Comparison of ENCODE assay signal across 8 mouse cellular contexts in genomic region chr16:91728123-91729065, GRCm38 (mm10). TPM values are rescaled to one million over a fixed set of nuclear protein-coding genes. Genes with fewer than 3 reads are reported as not detected.
DNase-seq lines count a peak whose midpoint lies in the region; ATAC-seq and TF ChIP-seq lines count a peak whose summit lies in the region.

Gene Cryzl1 (minus strand): TSS chr16:91728975.

- H3K27me3 ChIP-seq in hindbrain, postnatal 0 days (ENCODE audit: insufficient read depth, low read length): no peaks in the 10 kb centered on the region

- peaks cover 3% of the 10 kb centered on the region; the same call in 1 of the 2 replicates for H3K4me1 ChIP-seq in hindbrain, postnatal 0 days (ENCODE audit: insufficient read depth, low read length)

- peak within 1 kb of the TSS; percentile 82 for H3K4me3 ChIP-seq in gastrocnemius, adult 2 months
- peak within 1 kb of the TSS; percentile 71 for H3K4me3 ChIP-seq in hindbrain, postnatal 0 days (ENCODE audit: low read length)
- H3K4me3 ChIP-seq in left cerebral cortex, adult 2 months: peak within 1 kb of the TSS; percentile 64

- H3K36me3 ChIP-seq in hindbrain, postnatal 0 days (ENCODE audit: insufficient read depth, low read length): no peaks in the 10 kb centered on the region

- WGBS in hindbrain, postnatal 0 days: under 1% methylated on average over 46 of the region's 46 CpGs

- intact Hi-C loops in gastrocnemius, adult 2 months (cut with DNase I): loop anchor here (5.0 kb wide), 2 partner anchors 81 to 154 kb away; partner anchors contain the start of genes Gart and Son
- intact Hi-C loops in left cerebral cortex, adult 2 months (cut with DNase I): loop anchor here (2.0 to 10.0 kb wide), 3 partner anchors 188 to 576 kb away; partner anchors contain the start of gene Smim11

- ATAC-seq in common myeloid progenitor, adult 5-6 weeks (replicated peaks; ENCODE audit: low read depth, poor library complexity, severe bottlenecking): peak; percentile 85
- ATAC-seq in hindbrain, postnatal 0 days: peak; percentile 94
- ATAC-seq in megakaryocyte, adult 5-6 weeks (ENCODE audit: poor library complexity, severe bottlenecking): peak; percentile 82

- TF ChIP-seq CTCF in gastrocnemius, adult 2 months (IDR thresholded peaks at IDR 0.05): no peak
- TF ChIP-seq CTCF in hindbrain, postnatal 0 days (IDR thresholded peaks at IDR 0.05; ENCODE audit: low read depth): no peak
- TF ChIP-seq CTCF in left cerebral cortex, adult 2 months (IDR thresholded peaks at IDR 0.05): no peak

- peak within 1 kb of the TSS; percentile 83 for H3K9ac ChIP-seq in hindbrain, postnatal 0 days (replicated peaks; ENCODE audit: low read length)

- H3K27ac ChIP-seq in gastrocnemius, adult 2 months: peak within 1 kb of the TSS; percentile 93
- peak within 1 kb of the TSS; percentile 96 for H3K27ac ChIP-seq in hindbrain, postnatal 0 days
- peak within 1 kb of the TSS; percentile 91 for H3K27ac ChIP-seq in left cerebral cortex, adult 2 months

- no peaks in the 10 kb centered on the region for H3K9me3 ChIP-seq in hindbrain, postnatal 0 days (ENCODE audit: low read length)

- peak within 1 kb of the TSS; percentile 72 for H3K4me2 ChIP-seq in hindbrain, postnatal 0 days (ENCODE audit: low read depth, low read length)

- peak; percentile 99 for DNase-seq in ZHBTc4 (ENCODE audit: low read depth, low spot score)
- DNase-seq in gastrocnemius, adult 2 months: peak; percentile 99
- peak; percentile 99 for DNase-seq in hindbrain, postnatal 0 days (ENCODE audit: low spot score)
- peak; percentile 97 to 98 for DNase-seq in left cerebral cortex, adult 2 months (ENCODE audit: extremely low spot score in 1 of 2, low spot score in 2 of 2)
- DNase-seq in right cerebral cortex, adult 2 months (ENCODE audit: low spot score in 2 of 2): peak; percentile 99
- peak; percentile 99 for DNase-seq in urinary bladder, postnatal 14 days (ENCODE audit: low spot score)

RNA-seq across cellular contexts. Expression of gene Cryzl1, which starts in this region (rescaled TPM):
- total RNA-seq in common myeloid progenitor, adult 5-6 weeks (2017): 93.2 and 100 TPM in 2 replicates
- total RNA-seq in gastrocnemius, adult 2 months (2021): 10 to 100 TPM; 17.7 to 18.1 TPM
- 28.4 and 67.3 TPM in 2 replicates for total RNA-seq in hindbrain, postnatal 0 days (2014; rRNA removed)
- 88.0 and 101 TPM in 2 replicates for polyA plus RNA-seq in hindbrain, postnatal 0 days (2015; fragmentation: Nextera tagmentation; extraction: Ambion mirVana)
- total RNA-seq in left cerebral cortex, adult 2 months (2021): 100 to 1,000 TPM; 107 to 108 TPM
- 61.0 and 73.7 TPM in 2 replicates for total RNA-seq in megakaryocyte, adult 5-6 weeks (2015)
- total RNA-seq in megakaryocyte, adult 5-6 weeks (2017): 66.0 and 69.4 TPM in 2 replicates

Comparison
In these comparisons a context has a peak if more than half of its experiments do, and no peak if none do; other contexts are left out.
1. Peak in every context shown above with its lines: DNase-seq, ATAC-seq, H3K4me3 ChIP-seq and H3K27ac ChIP-seq.